Mouse (Mus musculus): ENCODE measurements around the gene Cdan1. TPM values are rescaled to one million over a fixed set of nuclear protein-coding genes. Genes with fewer than 3 reads are reported as not detected.

Gene Cdan1
- total and polyA plus RNA-seq, 2 experiments from 2014 or later: 4.3 to 29.8 TPM

DNA sequence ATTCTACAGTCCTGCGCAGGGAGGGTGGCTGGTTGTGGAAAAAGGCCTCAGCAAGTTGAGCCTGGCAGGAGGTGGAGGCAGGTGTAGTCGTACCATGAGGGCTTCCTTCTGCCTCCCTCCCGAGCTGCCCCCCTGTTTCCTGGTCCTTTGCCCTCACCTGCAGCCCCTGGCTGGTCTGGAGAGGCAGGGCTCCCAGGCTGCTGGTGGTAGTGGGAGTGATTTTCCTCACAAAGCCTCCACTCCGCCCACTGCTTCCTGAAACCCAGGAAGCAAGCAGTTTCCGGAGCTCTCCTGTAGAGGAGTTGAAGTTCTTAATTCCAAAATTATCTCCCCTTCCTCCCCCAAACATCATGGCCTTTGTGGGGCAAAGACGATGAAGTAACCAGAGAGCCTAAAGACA, 125.8 kb downstream of the Cdan1 start:
- H3K4me1 ChIP-seq (ENCODE audit: insufficient read depth): peaks cover 2% of the 10 kb centered on the region
- H3K4me3 ChIP-seq (ENCODE audit: low read depth, low read length): no peak overlapping the region
- TF ChIP-seq CTCF (IDR thresholded peaks at IDR 0.05; ENCODE audit: low read depth): no peak
- no peaks in the 10 kb centered on the region for H3K27me3 ChIP-seq (ENCODE audit: insufficient read depth, low read length)
- 88% methylated on average over 6 of the region's 6 CpGs for WGBS
- no peaks in the 10 kb centered on the region for H3K9me3 ChIP-seq (ENCODE audit: low read length)
- no peak overlapping the region for H3K9ac ChIP-seq
- no peak for DNase-seq
- ATAC-seq: no peak
- peaks cover 83% of the 10 kb centered on the region for H3K36me3 ChIP-seq (ENCODE audit: insufficient read depth)
- no peak overlapping the region for H3K4me2 ChIP-seq (ENCODE audit: low read depth)
- H3K27ac ChIP-seq (ENCODE audit: low read depth, low read length): no peak overlapping the region

DNA sequence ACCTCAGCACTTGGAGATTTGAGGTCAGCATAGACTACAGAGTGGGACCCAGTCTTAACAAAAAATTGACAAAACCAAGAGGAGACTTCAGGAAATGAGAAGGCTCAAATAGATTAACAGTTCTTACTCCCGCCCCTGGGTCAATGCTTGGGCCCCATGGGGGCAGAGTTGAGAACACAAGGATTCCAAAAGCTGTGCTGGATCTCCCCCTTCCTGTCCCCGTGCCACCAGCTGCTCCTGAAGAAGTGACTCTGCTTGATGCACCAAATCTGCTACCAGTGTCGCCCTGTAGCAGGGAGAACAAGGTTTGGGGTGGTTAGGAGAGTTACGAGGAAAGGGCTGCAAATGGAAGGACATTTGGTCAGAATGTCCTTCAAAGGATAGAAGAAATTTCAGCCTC, 126.3 kb downstream of the Cdan1 start:
- Histone ChIP-seq H3K4me2 (ENCODE audit: low read depth) (no peak overlapping the region), H3K4me1 (ENCODE audit: insufficient read depth) (no peaks in the 10 kb centered on the region), H3K9me3 (ENCODE audit: low read length) (no peaks in the 10 kb centered on the region), H3K27me3 (ENCODE audit: insufficient read depth, low read length) (no peaks in the 10 kb centered on the region), H3K9ac (no peak overlapping the region), H3K36me3 (ENCODE audit: insufficient read depth) (peaks cover 87% of the 10 kb centered on the region), H3K4me3 (ENCODE audit: low read depth, low read length) (no peak overlapping the region), H3K27ac (ENCODE audit: low read depth, low read length) (no peak overlapping the region)
- ATAC-seq (no peak), DNase-seq (no peak)
- TF ChIP-seq CTCF (IDR thresholded peaks at IDR 0.05; ENCODE audit: low read depth): no peak
- 77% methylated on average over 4 of the region's 4 CpGs for WGBS

DNA sequence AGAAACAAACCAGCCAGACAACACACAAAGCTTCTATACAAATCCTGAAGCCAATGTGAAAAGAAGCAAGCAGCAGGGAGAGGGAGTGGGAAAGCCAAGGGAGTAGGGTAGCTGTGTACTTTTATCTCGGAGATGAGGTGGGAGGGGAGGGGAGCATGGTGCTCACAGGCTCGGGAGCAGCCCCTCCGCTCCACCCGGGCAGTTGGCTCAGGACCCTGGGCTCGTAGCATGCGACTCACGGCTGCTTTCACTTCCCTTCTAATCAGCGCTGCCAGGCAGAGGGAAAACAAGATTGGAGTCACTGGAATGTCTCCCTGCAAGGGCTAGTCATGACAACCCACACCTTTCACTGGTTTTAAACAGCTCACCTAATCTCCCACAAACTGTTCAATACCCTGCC, 127.4 kb downstream of the Cdan1 start:
- H3K9ac ChIP-seq: no peak overlapping the region
- H3K4me1 ChIP-seq (ENCODE audit: insufficient read depth): no peaks in the 10 kb centered on the region
- no peak overlapping the region for H3K4me2 ChIP-seq (ENCODE audit: low read depth)
- no peaks in the 10 kb centered on the region for H3K27me3 ChIP-seq (ENCODE audit: insufficient read depth, low read length)
- H3K36me3 ChIP-seq (ENCODE audit: insufficient read depth): peaks cover 90% of the 10 kb centered on the region
- no peak overlapping the region for H3K27ac ChIP-seq (ENCODE audit: low read depth, low read length)
- 71% methylated on average over 8 of the region's 8 CpGs for WGBS
- H3K4me3 ChIP-seq (ENCODE audit: low read depth, low read length): no peak overlapping the region
- ATAC-seq (peak; percentile 18; the same call in 1 of the 2 replicates), DNase-seq (no peak)
- no peaks in the 10 kb centered on the region for H3K9me3 ChIP-seq (ENCODE audit: low read length)
- TF ChIP-seq CTCF (IDR thresholded peaks at IDR 0.05; ENCODE audit: low read depth): no peak

DNA sequence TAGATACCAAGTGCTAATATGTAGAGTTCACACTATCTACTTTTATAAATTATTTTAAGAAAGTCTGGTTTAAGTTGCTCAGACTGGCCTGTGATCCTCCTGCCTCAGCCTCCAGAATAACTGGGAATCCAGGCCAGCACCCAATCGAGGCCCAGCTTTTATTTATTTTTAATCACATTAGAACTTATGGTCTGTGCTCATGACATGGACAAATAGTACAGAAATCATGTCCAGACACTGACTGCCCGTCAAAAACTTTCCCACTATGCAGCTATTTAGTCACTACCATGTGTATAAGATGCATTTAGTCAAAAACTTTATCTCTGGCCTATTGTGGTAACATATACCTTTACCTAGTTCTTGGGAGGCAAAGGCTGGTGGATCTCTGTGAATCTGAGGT, 128.0 kb downstream of the Cdan1 start:
- ATAC-seq (no peak), DNase-seq (no peak)
- Histone ChIP-seq H3K36me3 (ENCODE audit: insufficient read depth) (peaks cover 90% of the 10 kb centered on the region), H3K27ac (ENCODE audit: low read depth, low read length) (no peak overlapping the region), H3K27me3 (ENCODE audit: insufficient read depth, low read length) (no peaks in the 10 kb centered on the region), H3K9ac (no peak overlapping the region), H3K9me3 (ENCODE audit: low read length) (no peaks in the 10 kb centered on the region), H3K4me2 (ENCODE audit: low read depth) (no peak overlapping the region), H3K4me3 (ENCODE audit: low read depth, low read length) (no peak overlapping the region), H3K4me1 (ENCODE audit: insufficient read depth) (no peaks in the 10 kb centered on the region)
- WGBS: 97% methylated on average over 2 of the region's 2 CpGs
- TF ChIP-seq CTCF (IDR thresholded peaks at IDR 0.05; ENCODE audit: low read depth): no peak

DNA sequence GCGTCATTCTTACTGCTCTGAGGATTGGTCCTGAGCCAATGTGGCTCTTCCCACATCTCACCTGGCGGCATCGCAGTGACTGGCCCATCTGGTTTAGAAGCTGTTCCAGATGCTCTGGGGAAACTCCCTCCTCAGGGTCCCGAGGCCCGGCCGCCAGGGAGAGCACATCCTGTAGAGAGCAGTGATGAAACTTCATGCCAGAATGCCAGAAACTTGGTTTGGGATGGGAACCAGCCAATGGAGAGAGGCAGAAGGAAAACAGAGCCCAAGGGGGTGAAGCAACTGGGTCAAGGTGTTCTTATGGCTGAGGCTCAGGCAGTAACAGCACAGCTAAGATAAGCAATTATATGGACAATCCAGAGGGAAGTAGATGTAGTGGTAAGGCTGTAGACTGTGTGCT, 129.1 kb downstream of the Cdan1 start:
- ATAC-seq (no peak), DNase-seq (no peak)
- 92% methylated on average over 6 of the region's 6 CpGs for WGBS
- H3K36me3 ChIP-seq (ENCODE audit: insufficient read depth): peaks cover 86% of the 10 kb centered on the region
- H3K9ac ChIP-seq: no peak overlapping the region
- no peak overlapping the region for H3K4me3 ChIP-seq (ENCODE audit: low read depth, low read length)
- H3K4me1 ChIP-seq (ENCODE audit: insufficient read depth): no peaks in the 10 kb centered on the region
- no peak overlapping the region for H3K27ac ChIP-seq (ENCODE audit: low read depth, low read length)
- no peak for TF ChIP-seq CTCF (IDR thresholded peaks at IDR 0.05; ENCODE audit: low read depth)
- no peak overlapping the region for H3K4me2 ChIP-seq (ENCODE audit: low read depth)
- H3K27me3 ChIP-seq (ENCODE audit: insufficient read depth, low read length): no peaks in the 10 kb centered on the region
- no peaks in the 10 kb centered on the region for H3K9me3 ChIP-seq (ENCODE audit: low read length)

DNA sequence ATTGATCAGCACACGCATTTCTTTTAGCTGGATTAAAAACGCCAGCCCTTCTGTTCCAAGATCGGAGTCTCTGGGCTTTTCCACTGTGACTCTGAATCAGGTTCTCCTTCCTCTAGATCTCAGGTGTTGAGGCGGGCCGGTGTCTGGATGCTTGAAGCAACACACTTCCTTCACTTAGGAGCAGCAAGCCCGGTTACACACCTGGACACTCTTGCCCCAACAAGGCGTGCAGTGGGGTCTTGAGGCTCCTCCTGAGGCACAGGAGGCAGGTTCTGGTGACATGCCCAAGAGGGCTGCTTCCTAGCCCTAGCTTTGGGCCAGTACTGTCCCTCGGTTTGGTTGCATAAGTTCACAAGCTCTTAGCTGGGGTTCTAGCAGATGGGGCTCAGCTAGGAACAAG, 131.4 kb downstream of the Cdan1 start:
- Histone ChIP-seq H3K36me3 (ENCODE audit: insufficient read depth) (peaks cover 81% of the 10 kb centered on the region), H3K4me3 (ENCODE audit: low read depth, low read length) (no peak overlapping the region), H3K4me2 (ENCODE audit: low read depth) (no peak overlapping the region), H3K4me1 (ENCODE audit: insufficient read depth) (no peaks in the 10 kb centered on the region), H3K27ac (ENCODE audit: low read depth, low read length) (no peak overlapping the region), H3K9ac (no peak overlapping the region), H3K9me3 (ENCODE audit: low read length) (no peaks in the 10 kb centered on the region), H3K27me3 (ENCODE audit: insufficient read depth, low read length) (no peaks in the 10 kb centered on the region)
- ATAC-seq (no peak), DNase-seq (no peak)
- whole genome bisulfite sequencing: 96% methylated on average over 8 of the region's 8 CpGs
- TF ChIP-seq CTCF (IDR thresholded peaks at IDR 0.05; ENCODE audit: low read depth): no peak

DNA sequence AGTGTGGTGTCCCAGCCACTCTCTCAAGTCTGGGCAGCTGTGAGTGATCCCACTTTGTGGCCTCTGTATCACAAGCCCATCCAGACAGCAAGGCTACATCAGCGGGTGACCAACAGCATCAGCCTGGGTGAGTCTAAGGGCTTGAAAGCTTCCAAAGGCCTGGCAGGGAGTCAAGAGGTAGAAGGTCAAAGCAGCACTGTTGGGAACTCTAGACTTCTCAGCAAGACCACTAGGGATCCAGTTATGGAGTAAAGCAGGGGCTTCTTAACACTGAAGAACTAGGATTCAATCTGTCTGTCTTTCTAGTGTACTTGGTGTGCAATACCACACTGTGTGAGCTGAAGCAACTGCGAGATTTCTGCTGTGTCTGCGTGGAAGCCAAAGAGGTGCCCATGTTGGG, 136.5 kb downstream of the Cdan1 start:
- 98% methylated on average over 3 of the region's 3 CpGs for whole genome bisulfite sequencing
- TF ChIP-seq CTCF (IDR thresholded peaks at IDR 0.05; ENCODE audit: low read depth): no peak
- Histone ChIP-seq H3K4me1 (ENCODE audit: insufficient read depth) (no peaks in the 10 kb centered on the region), H3K4me2 (ENCODE audit: low read depth) (no peak overlapping the region), H3K36me3 (ENCODE audit: insufficient read depth) (peaks cover 51% of the 10 kb centered on the region), H3K9me3 (ENCODE audit: low read length) (no peaks in the 10 kb centered on the region), H3K4me3 (ENCODE audit: low read depth, low read length) (no peak overlapping the region), H3K27ac (ENCODE audit: low read depth, low read length) (no peak overlapping the region), H3K9ac (no peak overlapping the region), H3K27me3 (ENCODE audit: insufficient read depth, low read length) (no peaks in the 10 kb centered on the region)
- DNase-seq (no peak), ATAC-seq (no peak)

DNA sequence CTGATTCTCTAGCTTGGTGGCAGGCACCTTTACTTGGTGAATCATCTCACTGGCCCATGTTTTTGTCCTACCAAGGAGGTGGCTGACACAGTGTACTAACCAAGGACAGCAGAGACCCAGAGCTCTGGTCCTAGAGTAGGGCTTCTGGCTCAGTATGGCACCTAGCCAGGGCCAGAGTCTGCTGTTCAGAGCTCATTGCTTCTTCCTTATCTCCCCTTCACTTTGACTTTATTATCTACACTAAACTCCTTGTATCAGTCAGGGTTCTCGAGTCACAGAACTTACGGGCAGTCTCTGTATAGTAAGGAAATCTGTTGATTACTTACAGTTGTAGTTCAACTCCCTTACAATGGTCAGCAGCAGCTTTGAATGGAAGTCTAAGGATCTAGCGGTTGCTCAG, 139.0 kb downstream of the Cdan1 start:
- ATAC-seq: no peak
- H3K4me2 ChIP-seq (ENCODE audit: low read depth): no peak overlapping the region
- no peak overlapping the region for H3K27ac ChIP-seq (ENCODE audit: low read depth, low read length)
- no peak for DNase-seq
- TF ChIP-seq CTCF (IDR thresholded peaks at IDR 0.05; ENCODE audit: low read depth): no peak
- no peaks in the 10 kb centered on the region for H3K4me1 ChIP-seq (ENCODE audit: insufficient read depth)
- no peaks in the 10 kb centered on the region for H3K9me3 ChIP-seq (ENCODE audit: low read length)
- no peak overlapping the region for H3K4me3 ChIP-seq (ENCODE audit: low read depth, low read length)
- no peaks in the 10 kb centered on the region for H3K27me3 ChIP-seq (ENCODE audit: insufficient read depth, low read length)
- peaks cover 31% of the 10 kb centered on the region for H3K36me3 ChIP-seq (ENCODE audit: insufficient read depth)
- 93% methylated on average over 3 of the region's 3 CpGs for WGBS
- no peak overlapping the region for H3K9ac ChIP-seq
